Mouse (Mus musculus) embryonic fibroblast, embryonic 13.5 days (primary cell): ENCODE results near the gene Plekhf1.

Experiments used
- CTCF ChIP-seq: IDR thresholded peaks from 2 replicates; pipeline ENCODE4 v1.5.1; 2011; ENCODE audit warnings: mild to moderate bottlenecking, control low read depth, low read length, moderate library complexity, borderline replicate concordance; ENCODE audit not compliant: insufficient read depth
- POLR2A ChIP-seq: IDR thresholded peaks from 2 replicates; pipeline ENCODE4 v1.6.1; 2011; ENCODE audit warnings: low read depth, mild to moderate bottlenecking, control low read depth, low read length, moderate library complexity

GRCm38 (mm10) chr7:38167724-38168141, 60.1 kb downstream of the Plekhf1 start:
- TF ChIP-seq CTCF (no peak), POLR2A (no peak)
